Mouse (Mus musculus) forebrain, embryonic 13.5 days (tissue): ENCODE results near the gene Pla2g4e. TPM values are rescaled to one million over a fixed set of nuclear protein-coding genes. Genes with fewer than 3 reads are reported as not detected.

ENCODE experiments used
- ATAC-seq: fragments of 200-750 bp; cut with Nextera tagmentation; 2 replicates; pipeline ENCODE4 v1.8.0; 2017
- H3K27ac ChIP-seq: fragments of 300-500 bp; sonication (generic); 2 replicates; pipeline ENCODE4 v1.5.1; 2015; ENCODE audit warnings: inconsistent platforms, mild to moderate bottlenecking, moderate library complexity
- H3K27me3 ChIP-seq: fragments of 300-500 bp; sonication (generic); 2 replicates; pipeline ENCODE4 v1.6.1; 2015; ENCODE audit warnings: mild to moderate bottlenecking, inconsistent platforms
- H3K36me3 ChIP-seq: fragments of 300-500 bp; sonication (generic); 2 replicates; pipeline ENCODE4 v1.6.1; 2015; ENCODE audit warnings: mild to moderate bottlenecking, inconsistent platforms; ENCODE audit not compliant: poor library complexity, severe bottlenecking
- H3K4me1 ChIP-seq: fragments of 300-500 bp; sonication (generic); 2 replicates; pipeline ENCODE4 v1.6.1; 2015; ENCODE audit warnings: inconsistent platforms
- H3K4me2 ChIP-seq: fragments of 300-500 bp; sonication (generic); 2 replicates; pipeline ENCODE4 v1.6.1; 2015; ENCODE audit warnings: inconsistent platforms, mild to moderate bottlenecking, moderate library complexity
- H3K4me3 ChIP-seq: fragments of 300-500 bp; sonication (generic); 2 replicates; pipeline ENCODE4 v1.5.1; 2015; ENCODE audit warnings: mild to moderate bottlenecking, inconsistent platforms
- H3K9ac ChIP-seq: fragments of 300-500 bp; sonication (generic); 2 replicates; pipeline ENCODE4 v1.6.1; 2015; ENCODE audit warnings: mild to moderate bottlenecking, inconsistent platforms
- H3K9me3 ChIP-seq: fragments of 300-500 bp; sonication (generic); replicated peaks from 2 replicates; pipeline ENCODE4 v1.6.1; 2016; ENCODE audit warnings: inconsistent platforms
- WGBS: fragments of 180-500 bp; shearing (Covaris S2); methylation state at CpG from one replicate; pipeline ENCODE4 v1.1.7; 2015; 5-methylcytosine and 5-hydroxymethylcytosine counted together
- polyA plus RNA-seq: library from polyadenylated mRNA; unstranded; fragments of >200 nt; fragmentation: Nextera tagmentation; extraction: Ambion mirVana; gene quantifications from 2 replicates; pipeline ENCODE4 v1.2.1, GENCODE M21; 2015

The Pla2g4e gene
- polyA plus RNA-seq, 1 experiment from 2014 or later = 0.27 TPM

GRCm38 (mm10) chr2:120128011-120128410 lies 117.1 kb downstream of the Pla2g4e start:
- no peaks in the 10 kb centered on the region for H3K27me3 ChIP-seq
- H3K4me2 ChIP-seq = no peak overlapping the region
- no peak overlapping the region for H3K27ac ChIP-seq
- no peak for ATAC-seq
- H3K4me3 ChIP-seq = no peak overlapping the region
- no peaks in the 10 kb centered on the region for H3K4me1 ChIP-seq
- no peaks in the 10 kb centered on the region for H3K9me3 ChIP-seq
- no peaks in the 10 kb centered on the region for H3K36me3 ChIP-seq
- no peak overlapping the region for H3K9ac ChIP-seq

- ATAC-seq = no peak
- Histone ChIP-seq H3K4me2 (no peak overlapping the region), H3K9me3 (no peaks in the 10 kb centered on the region), H3K27ac (no peak overlapping the region), H3K27me3 (no peaks in the 10 kb centered on the region), H3K36me3 (no peaks in the 10 kb centered on the region), H3K9ac (no peak overlapping the region), H3K4me3 (no peak overlapping the region), H3K4me1 (peaks cover 7% of the 10 kb centered on the region; the same call in 1 of the 2 replicates)
- 84% methylated on average over 1 of the region's 1 CpGs for WGBS
These were observed 118.2 kb downstream of the Pla2g4e start for GRCm38 (mm10) chr2:120126901-120127300.

GRCm38 (mm10) chr2:120126408-120126807 lies 118.7 kb downstream of the Pla2g4e start:
- Histone ChIP-seq H3K9ac (no peak overlapping the region), H3K9me3 (no peaks in the 10 kb centered on the region), H3K27me3 (no peaks in the 10 kb centered on the region), H3K4me1 (peaks cover 7% of the 10 kb centered on the region; the same call in 1 of the 2 replicates), H3K27ac (no peak overlapping the region), H3K4me2 (no peak overlapping the region), H3K4me3 (no peak overlapping the region), H3K36me3 (no peaks in the 10 kb centered on the region)
- ATAC-seq = no peak
- WGBS = 88% methylated on average over 4 of the region's 4 CpGs

GRCm38 (mm10) chr2:120125461-120125860 lies 119.7 kb downstream of the Pla2g4e start:
- no peak overlapping the region for H3K27ac ChIP-seq
- ATAC-seq = no peak
- H3K9ac ChIP-seq = no peak overlapping the region
- H3K27me3 ChIP-seq = no peaks in the 10 kb centered on the region
- WGBS = 97% methylated on average over 1 of the region's 1 CpGs
- no peak overlapping the region for H3K4me3 ChIP-seq
- H3K4me1 ChIP-seq = peaks cover 7% of the 10 kb centered on the region; the same call in 1 of the 2 replicates
- no peak overlapping the region for H3K4me2 ChIP-seq
- no peaks in the 10 kb centered on the region for H3K9me3 ChIP-seq
- H3K36me3 ChIP-seq = no peaks in the 10 kb centered on the region

- no peaks in the 10 kb centered on the region for H3K27me3 ChIP-seq
- no peaks in the 10 kb centered on the region for H3K36me3 ChIP-seq
- H3K4me3 ChIP-seq = no peak overlapping the region
- H3K9me3 ChIP-seq = no peaks in the 10 kb centered on the region
- H3K4me2 ChIP-seq = no peak overlapping the region
- ATAC-seq = no peak
- H3K27ac ChIP-seq = no peak overlapping the region
- no peak overlapping the region for H3K9ac ChIP-seq
- peaks cover 7% of the 10 kb centered on the region; the same call in 1 of the 2 replicates for H3K4me1 ChIP-seq
- 85% methylated on average over 2 of the region's 2 CpGs for WGBS
These were observed 120.2 kb downstream of the Pla2g4e start for GRCm38 (mm10) chr2:120124946-120125345.

GRCm38 (mm10) chr2:120124096-120124495 lies 121.0 kb downstream of the Pla2g4e start:
- H3K9ac ChIP-seq = no peak overlapping the region
- no peaks in the 10 kb centered on the region for H3K27me3 ChIP-seq
- no peak for ATAC-seq
- no peaks in the 10 kb centered on the region for H3K9me3 ChIP-seq
- 71% methylated on average over 1 of the region's 1 CpGs for WGBS
- no peak overlapping the region for H3K4me2 ChIP-seq
- peaks cover 7% of the 10 kb centered on the region; the same call in 1 of the 2 replicates for H3K4me1 ChIP-seq
- H3K36me3 ChIP-seq = no peaks in the 10 kb centered on the region
- no peak overlapping the region for H3K27ac ChIP-seq
- H3K4me3 ChIP-seq = no peak overlapping the region

GRCm38 (mm10) chr2:120122983-120123382 lies 122.2 kb downstream of the Pla2g4e start:
- ATAC-seq = no peak
- Histone ChIP-seq H3K4me1 (peaks cover 7% of the 10 kb centered on the region; the same call in 1 of the 2 replicates), H3K9ac (no peak overlapping the region), H3K9me3 (no peaks in the 10 kb centered on the region), H3K27ac (no peak overlapping the region), H3K4me2 (no peak overlapping the region), H3K4me3 (no peak overlapping the region), H3K27me3 (no peaks in the 10 kb centered on the region), H3K36me3 (no peaks in the 10 kb centered on the region)
- 94% methylated on average over 6 of the region's 6 CpGs for WGBS

- 94% methylated on average over 6 of the region's 6 CpGs for WGBS
These were observed 127.8 kb downstream of the Pla2g4e start for GRCm38 (mm10) chr2:120117346-120117745.

More at GRCm38 (mm10) chr2:120117346-120117745, 127.8 kb downstream of the Pla2g4e start:
- Histone ChIP-seq H3K9me3 (no peaks in the 10 kb centered on the region), H3K4me1 (peaks cover 5% of the 10 kb centered on the region; the same call in 1 of the 2 replicates), H3K27me3 (no peaks in the 10 kb centered on the region), H3K36me3 (no peaks in the 10 kb centered on the region), H3K9ac (no peak overlapping the region), H3K4me3 (no peak overlapping the region), H3K4me2 (no peak overlapping the region), H3K27ac (no peak overlapping the region)
- no peak for ATAC-seq

Other genes with a start within 250 kb of the Pla2g4e start
- 19.8 and 22.4 TPM in 2 replicates for gene Jmjd7, start 217.9 kb downstream of the Pla2g4e start, polyA plus RNA-seq
- 4.8 and 6.2 TPM in 2 replicates for gene Gm28042, start 217.8 kb downstream of the Pla2g4e start, polyA plus RNA-seq
- gene Pla2g4b, start 211.9 kb downstream of the Pla2g4e start, polyA plus RNA-seq = 1.5 and 1.9 TPM in 2 replicates
- 9.8 and 11.3 TPM in 2 replicates for gene Ehd4, start 90.7 kb downstream of the Pla2g4e start, polyA plus RNA-seq
- not detected in 2 replicates for gene Pla2g4d, start 43.9 kb upstream of the Pla2g4e start, polyA plus RNA-seq
- not detected in 2 replicates for gene Pla2g4f, start 68.8 kb upstream of the Pla2g4e start, polyA plus RNA-seq
- 37.3 and 44.4 TPM in 2 replicates for gene Vps39, start 107.8 kb upstream of the Pla2g4e start, polyA plus RNA-seq
- gene Ganc, start 158.6 kb upstream of the Pla2g4e start, polyA plus RNA-seq = 9.5 and 10.7 TPM in 2 replicates
- 7.4 and 9.0 TPM in 2 replicates for gene Tmem87a, start 158.8 kb upstream of the Pla2g4e start, polyA plus RNA-seq
- gene Capn3, start 210.7 kb upstream of the Pla2g4e start, polyA plus RNA-seq = 1.6 and 1.7 TPM in 2 replicates